Mouse (Mus musculus) heart, embryonic 14.5 days (tissue): ENCODE measurements around the gene Slc6a12. TPM values are rescaled to one million over a fixed set of nuclear protein-coding genes. Genes with fewer than 3 reads are reported as not detected.

Experiments used
- ATAC-seq: fragments of 200-750 bp; cut with Nextera tagmentation; 2 replicates; pipeline ENCODE4 v1.8.0; 2017; ENCODE audit warnings: low read depth, moderate TSS enrichment; ENCODE audit not compliant: insufficient number of reproducible peaks, insufficient read depth, low FRiP score
- H3K27ac ChIP-seq, 2 experiments: fragments of 200-500 bp in 1 of 2; fragments of 300-500 bp in 1 of 2; sonication (generic) in 1 of 2; replicated peaks in 1 of 2; 2 replicates each; pipeline ENCODE4 v1.5.1; 2012 to 2014; ENCODE audit warnings: low read depth in 2 of 2, low read length in 2 of 2, control low read depth in 1 of 2, mild to moderate bottlenecking in 1 of 2, mixed read lengths in 1 of 2; ENCODE audit not compliant: control insufficient read depth in 1 of 2, insufficient read depth in 1 of 2
- H3K27me3 ChIP-seq: fragments of 300-500 bp; sonication (generic); 2 replicates; pipeline ENCODE4 v1.6.1; 2014; ENCODE audit warnings: mild to moderate bottlenecking, low read length, control low read depth; ENCODE audit not compliant: control insufficient read depth, insufficient read depth
- H3K36me3 ChIP-seq: fragments of 300-500 bp; sonication (generic); 2 replicates; pipeline ENCODE4 v1.6.1; 2014; ENCODE audit warnings: mild to moderate bottlenecking, control low read depth, low read length, mixed read lengths; ENCODE audit not compliant: control insufficient read depth, insufficient read depth
- H3K4me1 ChIP-seq, 2 experiments: fragments of 200-500 bp in 1 of 2; fragments of 300-500 bp in 1 of 2; sonication (generic) in 1 of 2; 2 replicates each; pipeline ENCODE4 v1.6.1; 2012 to 2014; ENCODE audit warnings: low read length in 2 of 2, control low read depth in 1 of 2, mixed read lengths in 1 of 2; ENCODE audit not compliant: control insufficient read depth in 2 of 2, insufficient read depth in 2 of 2
- H3K4me2 ChIP-seq: fragments of 300-500 bp; sonication (generic); 2 replicates; pipeline ENCODE4 v1.6.1; 2014; ENCODE audit warnings: mild to moderate bottlenecking, low read length
- H3K4me3 ChIP-seq, 2 experiments: fragments of 200-500 bp in 1 of 2; fragments of 300-500 bp in 1 of 2; sonication (generic) in 1 of 2; 2 replicates each; pipeline ENCODE4 v1.5.1; 2012 to 2014; ENCODE audit warnings: low read length in 2 of 2, mild to moderate bottlenecking in 2 of 2, control low read depth in 1 of 2, low read depth in 1 of 2, moderate library complexity in 1 of 2; ENCODE audit not compliant: control insufficient read depth in 1 of 2, insufficient read depth in 1 of 2
- H3K9ac ChIP-seq: fragments of 300-500 bp; sonication (generic); 2 replicates; pipeline ENCODE4 v1.6.1; 2014; ENCODE audit warnings: mild to moderate bottlenecking, low read length
- H3K9me3 ChIP-seq: fragments of 300-500 bp; sonication (generic); 2 replicates; pipeline ENCODE4 v1.6.1; 2016; ENCODE audit warnings: low read length, control low read depth; ENCODE audit not compliant: control insufficient read depth
- WGBS: fragments of 180-500 bp; shearing (Covaris S2); extraction: QIAGEN DNeasy Blood & Tissue Kit; methylation state at CpG from one replicate; pipeline ENCODE4 v1.1.7; 2014; 5-methylcytosine and 5-hydroxymethylcytosine counted together
- polyA plus RNA-seq: library from polyadenylated mRNA; unstranded; fragments of >200 nt; fragmentation: Nextera tagmentation; extraction: Ambion mirVana; gene quantifications from 2 replicates; pipeline ENCODE4 v1.2.1, GENCODE M21; 2014

Gene Slc6a12
- polyA plus RNA-seq, 1 experiment from 2014 or later = not detected

- no peak overlapping the region for H3K27ac ChIP-seq
- no peak for ATAC-seq
- H3K4me1 ChIP-seq = peaks cover 13 to 15% of the 10 kb centered on the region in 2 experiments; a peak in 3 of 4 replicates
- H3K9ac ChIP-seq = no peak overlapping the region
- no peak overlapping the region for H3K4me3 ChIP-seq
- H3K9me3 ChIP-seq = no peaks in the 10 kb centered on the region
- no peaks in the 10 kb centered on the region for H3K36me3 ChIP-seq
- whole genome bisulfite sequencing = 21% methylated on average over 10 of the region's 10 CpGs
- H3K4me2 ChIP-seq = no peak overlapping the region
- H3K27me3 ChIP-seq = no peaks in the 10 kb centered on the region
Observed at GRCm38 (mm10) chr6:121329848-121330508, 12.9 kb upstream of the Slc6a12 start.

- WGBS = 78% methylated on average over 9 of the region's 9 CpGs
- Histone ChIP-seq H3K4me2 (no peak overlapping the region), H3K9me3 (no peaks in the 10 kb centered on the region), H3K27me3 (peaks cover 10% of the 10 kb centered on the region; the same call in 1 of the 2 replicates), H3K4me1 (peaks cover 5 to 6% of the 10 kb centered on the region in 2 experiments), H3K9ac (no peak overlapping the region), H3K27ac (no peak overlapping the region), H3K4me3 (no peak overlapping the region), H3K36me3 (no peaks in the 10 kb centered on the region)
- no peak for ATAC-seq
Observed at GRCm38 (mm10) chr6:121335841-121336240, 7.0 kb upstream of the Slc6a12 start.

- H3K27ac ChIP-seq = no peak overlapping the region
Observed at GRCm38 (mm10) chr6:121336558-121336957, 6.3 kb upstream of the Slc6a12 start.

GRCm38 (mm10) chr6:121337229-121337628 is 5.6 kb upstream of the Slc6a12 start:
- no peaks in the 10 kb centered on the region for H3K36me3 ChIP-seq
- H3K4me2 ChIP-seq = no peak overlapping the region
- peaks cover 5 to 6% of the 10 kb centered on the region in 2 experiments for H3K4me1 ChIP-seq
- WGBS = 93% methylated on average over 9 of the region's 9 CpGs
- peaks cover 10% of the 10 kb centered on the region; the same call in 1 of the 2 replicates for H3K27me3 ChIP-seq
- no peaks in the 10 kb centered on the region for H3K9me3 ChIP-seq
- no peak overlapping the region for H3K9ac ChIP-seq
- H3K27ac ChIP-seq = no peak overlapping the region
- no peak overlapping the region for H3K4me3 ChIP-seq
- ATAC-seq = no peak

More at GRCm38 (mm10) chr6:121336558-121336957, 6.3 kb upstream of the Slc6a12 start:
- Histone ChIP-seq H3K4me1 (peaks cover 5 to 6% of the 10 kb centered on the region in 2 experiments), H3K4me3 (no peak overlapping the region), H3K27me3 (peaks cover 10% of the 10 kb centered on the region; the same call in 1 of the 2 replicates), H3K9ac (no peak overlapping the region), H3K4me2 (no peak overlapping the region), H3K36me3 (no peaks in the 10 kb centered on the region), H3K9me3 (no peaks in the 10 kb centered on the region)
- no peak for ATAC-seq
- WGBS = 44% methylated on average over 8 of the region's 8 CpGs

DNA sequence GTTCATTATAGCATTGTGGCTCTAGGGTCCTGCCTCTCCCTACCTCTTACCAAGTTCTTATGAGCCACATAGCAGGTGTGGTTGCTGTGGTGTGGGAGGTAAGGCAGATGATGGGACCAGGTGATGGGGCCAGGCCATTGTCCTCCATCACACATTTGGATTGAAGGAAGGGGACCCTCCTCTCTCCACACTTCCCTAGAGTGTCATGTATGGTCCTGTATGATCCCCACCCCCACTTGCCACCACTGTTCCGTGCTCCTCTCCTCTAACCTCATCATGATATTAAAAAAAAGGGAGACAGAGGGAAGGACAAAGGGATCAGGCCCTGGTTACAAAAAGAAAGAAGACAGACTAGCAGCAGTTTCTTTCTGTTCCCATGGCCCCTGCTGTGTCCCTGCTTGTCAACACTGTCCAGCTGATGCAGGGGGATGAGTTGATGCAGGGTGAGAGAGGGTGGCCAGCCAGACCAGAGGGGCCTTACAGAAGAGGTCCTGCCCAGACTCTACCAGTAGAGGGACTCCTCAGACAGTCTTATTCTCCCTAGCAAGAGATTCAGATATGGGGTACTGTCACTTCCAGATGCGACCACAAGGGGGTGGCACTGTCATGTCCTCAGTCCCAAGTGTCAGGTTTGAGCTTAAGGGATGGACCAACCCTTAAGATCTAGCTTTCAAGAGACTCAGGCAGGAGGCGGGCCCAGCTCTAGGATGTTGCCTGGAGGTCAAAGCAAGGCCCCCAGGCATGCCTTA is 4.9 kb upstream of the Slc6a12 start:
- Histone ChIP-seq H3K9me3 (no peaks in the 10 kb centered on the region), H3K4me2 (no peak overlapping the region), H3K27me3 (peaks cover 14% of the 10 kb centered on the region; the same call in 1 of the 2 replicates), H3K4me3 (no peak overlapping the region), H3K9ac (no peak overlapping the region), H3K27ac (no peak overlapping the region), H3K4me1 (peaks cover 5 to 6% of the 10 kb centered on the region in 2 experiments), H3K36me3 (no peaks in the 10 kb centered on the region)
- 35% methylated on average over 3 of the region's 3 CpGs for WGBS
- no peak for ATAC-seq

DNA sequence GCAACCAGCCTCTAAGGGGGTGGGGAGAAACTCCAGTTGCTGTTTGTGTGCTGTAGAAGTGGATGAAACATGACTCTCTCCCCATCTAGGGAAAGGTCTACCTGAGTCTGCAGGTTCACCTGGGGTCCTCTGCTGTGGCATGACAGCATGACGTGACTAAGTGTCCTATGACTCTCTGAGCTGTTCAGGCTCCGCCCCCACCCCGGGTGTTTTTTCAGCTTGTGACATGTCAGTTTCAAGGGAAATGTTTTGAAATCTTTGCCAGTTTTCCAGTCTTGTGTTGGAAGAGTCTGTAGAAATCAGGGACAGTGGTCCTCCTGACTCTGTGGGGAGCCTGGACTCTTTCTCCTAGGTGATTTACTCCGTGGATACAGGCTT is 4.4 kb upstream of the Slc6a12 start:
- ATAC-seq = no peak
- Histone ChIP-seq H3K36me3 (no peaks in the 10 kb centered on the region), H3K27ac (no peak overlapping the region), H3K27me3 (peaks cover 16% of the 10 kb centered on the region; the same call in 1 of the 2 replicates), H3K9ac (no peak overlapping the region), H3K4me2 (no peak overlapping the region), H3K9me3 (no peaks in the 10 kb centered on the region), H3K4me1 (peaks cover 5 to 6% of the 10 kb centered on the region in 2 experiments), H3K4me3 (no peak overlapping the region)
- 45% methylated on average over 4 of the region's 4 CpGs for WGBS

DNA sequence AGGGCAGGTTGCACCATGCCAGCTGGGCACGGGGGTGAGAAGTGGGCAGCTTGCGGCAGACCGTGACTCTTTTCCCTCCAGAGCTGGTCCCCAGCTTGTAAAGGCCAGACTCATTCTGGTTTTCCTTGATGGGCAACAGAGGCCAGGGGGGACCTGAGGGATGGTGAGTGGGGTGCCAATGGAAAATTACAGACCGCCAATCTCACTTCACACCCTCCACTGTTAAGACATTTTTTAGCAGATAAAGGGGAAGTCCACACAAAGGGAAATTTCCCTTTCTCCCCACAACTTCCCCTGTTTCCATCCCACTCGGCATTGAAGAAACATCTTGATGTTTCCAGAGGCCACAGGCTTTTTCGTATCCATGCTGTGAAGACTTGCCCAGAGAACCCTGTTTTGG is 1.2 kb upstream of the Slc6a12 start:
- Histone ChIP-seq H3K9ac (no peak overlapping the region), H3K27ac (no peak overlapping the region), H3K9me3 (no peaks in the 10 kb centered on the region), H3K4me3 (no peak overlapping the region), H3K4me2 (no peak overlapping the region), H3K36me3 (no peaks in the 10 kb centered on the region), H3K4me1 (peaks cover 2% of the 10 kb centered on the region in 2 experiments), H3K27me3 (peaks cover 16% of the 10 kb centered on the region; the same call in 1 of the 2 replicates)
- 66% methylated on average over 6 of the region's 6 CpGs for WGBS
- no peak for ATAC-seq
